Mouse (Mus musculus): ENCODE measurements around the gene Mmp14.

GRCm38 (mm10) chr14:54435194-54435918, 3.9 kb downstream of the Mmp14 start:
- TF ChIP-seq GATA1 (IDR thresholded peaks at IDR 0.05; ENCODE audit: low read length): no peak
- TF ChIP-seq TAL1 (IDR thresholded peaks at IDR 0.05; ENCODE audit: low read length): no peak

All from erythroblast, embryonic 14.5 days (primary cell).